Mouse (Mus musculus) erythroblast, embryonic 14.5 days (primary cell): ENCODE data around the gene Inf2.

Source experiments
- GATA1 ChIP-seq: IDR thresholded peaks from 2 replicates; pipeline ENCODE4 v1.6.1; 2012; ENCODE audit warnings: low read length, inconsistent platforms, mixed read lengths
- TAL1 ChIP-seq: IDR thresholded peaks from 3 replicates; pipeline ENCODE4 v1.6.1; 2012; ENCODE audit warnings: low read length, inconsistent platforms, mixed read lengths

DNA sequence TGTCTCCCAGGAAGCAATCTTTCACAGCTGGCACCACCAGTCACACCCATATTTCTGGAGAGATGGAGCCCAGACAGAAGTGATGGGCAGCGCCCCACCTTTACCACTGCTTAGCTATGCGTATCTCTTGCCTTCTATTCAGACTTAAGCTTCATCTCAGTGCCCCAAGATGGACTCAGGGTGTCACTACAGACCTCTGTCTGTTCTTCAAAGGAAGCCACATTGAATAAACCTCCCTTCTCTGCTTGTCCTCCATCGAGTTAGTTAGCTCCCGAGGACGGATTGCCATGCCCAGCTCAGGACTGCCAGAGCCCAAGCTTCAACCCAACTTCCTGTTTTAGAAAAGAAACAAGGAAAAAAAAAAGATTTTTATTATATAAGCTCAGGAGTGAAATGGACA, 26.1 kb upstream of the Inf2 start:
- TF ChIP-seq TAL1 (no peak), GATA1 (no peak)
